Mouse (Mus musculus) kidney, embryonic 16.5 days (tissue): ENCODE data around the gene Ube2d1. TPM values are rescaled to one million over a fixed set of nuclear protein-coding genes. Genes with fewer than 3 reads are reported as not detected.

Experiments
- ATAC-seq: fragments of 200-750 bp; cut with Nextera tagmentation; 2 replicates; pipeline ENCODE4 v1.8.0; 2017; ENCODE audit warnings: moderate TSS enrichment; ENCODE audit not compliant: low FRiP score, low TSS enrichment
- H3K27ac ChIP-seq: fragments of 300-500 bp; sonication (generic); 2 replicates; pipeline ENCODE4 v1.5.1; 2014; ENCODE audit warnings: low read length
- H3K27me3 ChIP-seq: fragments of 300-500 bp; sonication (generic); 2 replicates; pipeline ENCODE4 v1.6.1; 2014; ENCODE audit warnings: low read length, control low read depth, mixed read lengths; ENCODE audit not compliant: insufficient read depth
- H3K36me3 ChIP-seq: fragments of 300-500 bp; sonication (generic); 2 replicates; pipeline ENCODE4 v1.6.1; 2014; ENCODE audit warnings: low read length, control low read depth, mixed read lengths; ENCODE audit not compliant: insufficient read depth
- H3K4me1 ChIP-seq: fragments of 300-500 bp; sonication (generic); 2 replicates; pipeline ENCODE4 v1.6.1; 2014; ENCODE audit warnings: low read length, control low read depth, mixed read lengths; ENCODE audit not compliant: insufficient read depth
- H3K4me2 ChIP-seq: fragments of 300-500 bp; sonication (generic); replicated peaks from 2 replicates; pipeline ENCODE4 v1.6.1; 2014; ENCODE audit warnings: low read depth, low read length
- H3K4me3 ChIP-seq: fragments of 300-500 bp; sonication (generic); 2 replicates; pipeline ENCODE4 v1.5.1; 2014; ENCODE audit warnings: mild to moderate bottlenecking, low read length
- H3K9ac ChIP-seq: fragments of 300-500 bp; sonication (generic); replicated peaks from 2 replicates; pipeline ENCODE4 v1.6.1; 2014; ENCODE audit warnings: low read length
- H3K9me3 ChIP-seq: fragments of 300-500 bp; sonication (generic); 2 replicates; pipeline ENCODE4 v1.6.1; 2016; ENCODE audit warnings: low read length, control low read depth
- WGBS: fragments of 180-500 bp; shearing (Covaris S2); extraction: QIAGEN DNeasy Blood & Tissue Kit; methylation state at CpG from one replicate; pipeline ENCODE4 v1.1.7; 2014; 5-methylcytosine and 5-hydroxymethylcytosine counted together
- polyA plus RNA-seq: library from polyadenylated mRNA; unstranded; fragments of >200 nt; fragmentation: Nextera tagmentation; extraction: Ambion mirVana; gene quantifications from 2 replicates; pipeline ENCODE4 v1.2.1, GENCODE M21; 2015

The Ube2d1 gene
- polyA plus RNA-seq, 1 experiment from 2014 or later: 54.3 TPM

DNA sequence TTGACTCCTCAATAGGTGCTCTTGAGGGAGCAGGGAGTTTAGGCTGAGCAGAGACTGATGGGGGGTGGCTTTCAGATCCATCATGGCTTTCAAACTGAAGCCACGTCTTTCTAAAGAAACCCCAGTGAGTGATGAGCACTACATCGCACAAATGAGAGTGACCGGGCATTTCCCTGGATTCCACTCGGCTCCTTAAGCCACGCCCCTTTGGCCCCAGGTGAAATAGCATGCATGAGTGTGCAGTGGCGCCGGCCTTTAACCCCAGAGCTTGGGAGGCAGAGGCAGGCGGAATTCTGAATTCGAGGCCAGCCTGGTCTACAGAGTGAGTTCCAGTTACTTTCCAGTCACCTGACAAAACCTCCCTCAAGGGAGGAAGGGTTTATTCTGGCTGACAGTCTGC is 69.1 kb downstream of the Ube2d1 start:
- Histone ChIP-seq H3K4me3 (no peak overlapping the region), H3K36me3 (no peaks in the 10 kb centered on the region), H3K4me2 (no peak overlapping the region), H3K27me3 (no peaks in the 10 kb centered on the region), H3K27ac (no peak overlapping the region), H3K4me1 (peaks cover 3% of the 10 kb centered on the region), H3K9me3 (no peaks in the 10 kb centered on the region), H3K9ac (no peak overlapping the region)
- 79% methylated on average over 9 of the region's 9 CpGs for WGBS
- no peak for ATAC-seq

Other genes with a start within 250 kb of the Ube2d1 start
- gene Bicc1, start 125.6 kb downstream of the Ube2d1 start, polyA plus RNA-seq: 44.7 and 48.0 TPM in 2 replicates
- 84.6 and 89.5 TPM in 2 replicates for gene Tfam, start 47.0 kb downstream of the Ube2d1 start, polyA plus RNA-seq
- gene Cisd1, start 59.7 kb upstream of the Ube2d1 start, polyA plus RNA-seq: 137 and 139 TPM in 2 replicates
- 15.6 and 16.1 TPM in 2 replicates for gene Ipmk, start 62.5 kb upstream of the Ube2d1 start, polyA plus RNA-seq